Mouse (Mus musculus): Measurements from ENCODE around the gene Papolb. TPM values are rescaled to one million over a fixed set of nuclear protein-coding genes. Genes with fewer than 3 reads are reported as not detected.

Gene Papolb
- polyA plus RNA-seq, 1 experiment = 0.31 TPM

DNA sequence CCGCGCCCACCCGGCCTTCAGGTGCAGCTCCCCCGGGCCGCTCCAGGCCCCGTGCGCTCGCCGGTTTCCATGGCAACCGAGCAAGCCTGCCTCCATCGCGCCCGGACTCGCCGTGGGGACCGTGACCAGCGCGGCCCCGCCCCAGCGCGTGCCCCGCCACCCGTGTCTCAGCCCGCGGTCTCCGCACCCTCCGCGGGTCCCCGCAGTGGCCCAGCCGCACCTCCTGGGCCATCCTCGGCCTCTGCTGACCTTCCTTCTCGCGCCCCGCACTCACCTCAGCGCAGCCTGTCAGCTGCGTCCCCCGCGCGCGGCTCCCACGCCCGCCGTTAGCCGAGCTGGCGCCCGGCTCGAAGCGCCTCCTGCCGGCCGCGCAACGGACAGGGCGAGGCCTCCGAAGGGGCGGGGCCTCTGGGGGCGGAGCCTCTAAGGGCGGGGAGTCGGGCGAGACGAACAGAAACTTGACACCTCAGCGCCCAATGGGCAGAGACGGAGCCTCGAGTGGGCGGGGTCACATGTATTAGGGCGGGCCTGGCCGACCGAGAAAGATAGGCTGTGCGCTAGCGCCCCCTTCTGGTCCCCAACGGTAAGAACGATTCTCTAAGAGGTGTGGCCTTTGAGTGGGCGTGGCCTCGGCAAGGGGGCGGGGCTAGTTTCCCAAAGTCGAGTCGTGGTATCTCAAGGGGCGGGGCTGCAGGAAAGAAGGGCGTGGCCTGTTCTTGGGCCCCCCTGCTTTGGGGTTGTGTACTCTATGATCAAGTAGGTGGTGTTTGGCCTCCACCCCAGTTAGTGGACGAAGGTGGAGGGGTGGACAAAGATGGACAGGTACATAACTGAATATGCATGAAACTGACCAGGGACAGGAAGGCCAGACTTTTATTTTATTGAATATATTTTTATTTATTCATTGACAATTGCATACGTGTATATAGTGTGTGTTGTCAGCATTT, 21.1 kb upstream of the Papolb start, which contains the start of gene Radil:
Gene Radil (minus strand): TSS at position 393 of the 947 bp plus-strand sequence.
- Histone ChIP-seq H3K27ac (ENCODE audit: insufficient read depth, low read length) (peak within 1 kb of the TSS; percentile 91), H3K4me3 (ENCODE audit: insufficient read depth, low read length) (peak within 1 kb of the TSS; percentile 55), H3K4me1 (ENCODE audit: control insufficient read depth, insufficient read depth, low read length) (no peaks in the 10 kb centered on the region; the same call in 1 of the 2 replicates)
- TF ChIP-seq POLR2A (IDR thresholded peaks at IDR 0.05; ENCODE audit: extremely low read depth, insufficient read depth, low read length) (0 out of 2 replicates have a peak, but pooled peaks have one; percentile 34), CTCF (IDR thresholded peaks at IDR 0.05; ENCODE audit: extremely low read depth, insufficient read depth, low read length) (peak; percentile 81)

DNA sequence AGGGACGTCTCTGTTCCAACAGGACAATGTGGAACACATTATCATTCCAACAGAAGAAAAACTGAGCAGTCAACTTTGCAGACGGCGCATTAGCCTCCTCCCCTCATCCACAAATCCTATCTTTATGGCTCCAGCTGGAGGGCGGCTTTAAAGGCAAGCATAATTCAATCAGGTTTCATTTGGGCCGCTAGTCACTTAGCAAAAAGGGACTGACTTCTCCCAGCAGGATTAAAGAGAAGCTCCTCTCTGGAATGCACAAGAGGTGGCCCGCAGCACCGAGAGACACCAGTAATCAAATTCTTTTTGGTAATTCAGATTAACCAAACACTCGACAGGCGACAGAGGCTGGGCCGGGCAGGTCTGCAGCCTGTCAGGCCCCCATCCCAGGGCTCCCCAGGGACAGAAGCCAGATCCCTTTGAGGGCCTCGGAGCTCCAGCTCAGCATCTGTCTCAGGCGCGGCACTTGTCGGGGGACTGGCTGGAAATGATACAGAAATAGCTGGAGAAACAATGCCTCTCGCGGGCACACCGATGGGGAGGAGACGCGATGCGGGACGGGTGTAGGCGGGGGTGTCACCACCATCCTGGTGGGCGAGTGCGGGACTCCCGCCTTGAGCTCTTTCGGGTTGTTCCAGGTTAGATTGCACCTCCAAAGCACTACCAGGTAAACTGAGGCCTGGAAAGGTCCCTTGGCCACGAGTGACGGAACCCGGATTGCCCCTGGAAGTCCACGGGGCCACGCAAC, 20.3 kb upstream of the Papolb start:
- peak overlapping the region; percentile 91 for H3K27ac ChIP-seq (ENCODE audit: insufficient read depth, low read length)
- H3K4me1 ChIP-seq (ENCODE audit: control insufficient read depth, insufficient read depth, low read length) = no peaks in the 10 kb centered on the region; the same call in 1 of the 2 replicates
- TF ChIP-seq POLR2A (IDR thresholded peaks at IDR 0.05; ENCODE audit: extremely low read depth, insufficient read depth, low read length) = no peak
- no peak for TF ChIP-seq CTCF (IDR thresholded peaks at IDR 0.05; ENCODE audit: extremely low read depth, insufficient read depth, low read length)
- peak overlapping the region; percentile 55 for H3K4me3 ChIP-seq (ENCODE audit: insufficient read depth, low read length)

DNA sequence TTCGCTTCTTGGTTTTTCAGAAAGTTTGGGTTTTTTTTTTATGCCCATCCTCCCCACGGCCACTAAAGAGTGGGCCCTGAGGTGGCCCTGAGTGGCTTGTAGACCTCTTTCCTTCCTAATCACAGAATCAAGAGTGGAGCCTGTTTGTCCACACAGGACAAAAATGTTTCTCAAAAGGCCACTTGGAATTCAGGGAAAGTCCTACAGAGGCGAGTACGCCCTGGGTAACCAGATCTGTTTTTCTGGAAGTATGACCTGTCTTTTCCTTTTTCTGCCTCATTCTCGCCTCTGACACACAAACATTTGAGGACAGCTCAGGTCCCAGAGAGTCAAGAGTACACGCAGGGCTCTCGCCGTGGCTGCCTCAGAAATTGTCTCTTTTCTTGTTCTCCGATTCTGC, 19.6 kb upstream of the Papolb start:
- H3K4me1 ChIP-seq (ENCODE audit: control insufficient read depth, insufficient read depth, low read length) = no peaks in the 10 kb centered on the region; the same call in 1 of the 2 replicates
- peak overlapping the region; percentile 55; the same call in 1 of the 2 replicates for H3K4me3 ChIP-seq (ENCODE audit: insufficient read depth, low read length)
- no peak overlapping the region for H3K27ac ChIP-seq (ENCODE audit: insufficient read depth, low read length)
- no peak for TF ChIP-seq CTCF (IDR thresholded peaks at IDR 0.05; ENCODE audit: extremely low read depth, insufficient read depth, low read length)
- no peak for TF ChIP-seq POLR2A (IDR thresholded peaks at IDR 0.05; ENCODE audit: extremely low read depth, insufficient read depth, low read length)

DNA sequence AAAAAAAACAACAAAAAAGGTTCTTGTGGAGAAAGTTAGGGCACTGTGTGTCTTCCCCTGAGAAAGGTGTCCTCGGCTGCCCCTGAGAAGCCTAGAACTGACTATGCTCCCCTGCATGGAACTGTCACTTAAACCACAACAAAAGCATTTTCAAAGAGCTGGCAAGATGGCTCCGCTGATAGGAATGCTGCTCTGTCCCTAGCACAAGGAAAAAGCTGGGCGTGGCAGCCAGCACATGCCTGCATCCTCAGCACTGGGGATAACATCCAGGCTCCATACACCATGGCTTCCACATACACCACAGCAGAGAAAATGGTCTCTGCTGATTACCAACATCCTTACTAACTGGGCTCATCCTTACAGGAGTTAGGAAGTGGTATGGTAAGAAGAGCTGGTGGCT, 17.2 kb upstream of the Papolb start:
- no peak overlapping the region for H3K27ac ChIP-seq (ENCODE audit: insufficient read depth, low read length)
- no peak for TF ChIP-seq POLR2A (IDR thresholded peaks at IDR 0.05; ENCODE audit: extremely low read depth, insufficient read depth, low read length)
- TF ChIP-seq CTCF (IDR thresholded peaks at IDR 0.05; ENCODE audit: extremely low read depth, insufficient read depth, low read length) = no peak
- no peaks in the 10 kb centered on the region; the same call in 1 of the 2 replicates for H3K4me1 ChIP-seq (ENCODE audit: control insufficient read depth, insufficient read depth, low read length)
- no peak overlapping the region for H3K4me3 ChIP-seq (ENCODE audit: insufficient read depth, low read length)

DNA sequence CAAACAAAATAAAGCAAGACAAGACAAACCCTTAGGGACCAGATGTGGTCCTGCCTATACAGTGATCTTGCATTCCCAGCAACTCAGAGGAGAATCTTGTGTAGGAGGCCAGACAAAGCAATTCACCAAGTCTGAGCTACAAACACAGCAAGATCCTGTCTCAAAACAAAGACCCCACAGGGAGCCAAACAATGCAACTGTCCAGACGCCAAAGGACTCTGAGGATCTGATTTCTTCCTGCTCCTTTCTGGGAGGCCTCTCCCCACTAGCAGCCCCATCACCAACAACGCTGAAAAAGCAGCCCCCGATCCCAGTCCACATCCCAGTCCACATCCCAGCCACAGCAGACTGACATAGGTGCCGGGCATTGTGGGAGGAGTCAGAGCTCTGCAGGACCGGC, 16.5 kb upstream of the Papolb start:
- Histone ChIP-seq H3K4me1 (ENCODE audit: control insufficient read depth, insufficient read depth, low read length) (no peaks in the 10 kb centered on the region; the same call in 1 of the 2 replicates), H3K4me3 (ENCODE audit: insufficient read depth, low read length) (no peak overlapping the region), H3K27ac (ENCODE audit: insufficient read depth, low read length) (no peak overlapping the region)
- TF ChIP-seq POLR2A (IDR thresholded peaks at IDR 0.05; ENCODE audit: extremely low read depth, insufficient read depth, low read length) = no peak
- no peak for TF ChIP-seq CTCF (IDR thresholded peaks at IDR 0.05; ENCODE audit: extremely low read depth, insufficient read depth, low read length)

DNA sequence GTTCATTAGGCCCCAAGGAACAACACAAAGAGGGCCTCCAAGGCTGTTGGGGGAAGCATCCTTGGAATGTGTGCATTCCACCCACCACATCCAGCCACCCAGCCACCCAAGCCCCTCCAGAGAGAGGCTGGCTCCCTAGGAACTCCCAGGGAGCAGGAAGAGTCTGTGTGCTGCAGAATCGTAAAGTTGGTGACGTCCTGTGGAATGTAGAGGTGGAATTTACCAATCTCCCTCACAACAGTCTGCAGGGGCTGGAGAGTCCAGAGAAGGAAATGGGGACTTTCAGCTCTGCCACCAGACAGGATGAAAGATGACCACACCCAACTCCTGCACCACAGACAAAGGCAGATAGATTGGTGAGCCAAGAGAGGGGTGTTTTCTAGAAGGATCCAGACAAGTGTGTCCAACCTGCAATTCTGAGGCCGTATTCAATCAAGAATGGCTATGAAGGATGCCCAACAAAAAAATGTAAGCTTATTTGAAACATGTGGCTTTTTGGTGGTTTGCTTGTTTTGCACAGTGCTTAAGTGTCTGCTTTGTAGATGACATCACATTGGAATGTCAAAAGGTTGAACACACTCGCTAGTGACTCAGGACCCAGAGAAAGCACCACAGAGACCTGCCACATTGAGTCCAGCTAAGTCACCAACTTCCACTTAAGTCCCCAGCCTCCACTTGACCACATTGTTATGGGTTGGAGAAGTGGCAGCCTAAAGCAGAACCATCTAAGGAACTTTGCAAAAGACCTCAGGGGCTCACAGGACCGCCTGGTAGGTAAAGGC, 15.3 kb upstream of the Papolb start:
- TF ChIP-seq POLR2A (IDR thresholded peaks at IDR 0.05; ENCODE audit: extremely low read depth, insufficient read depth, low read length) = no peak
- no peak for TF ChIP-seq CTCF (IDR thresholded peaks at IDR 0.05; ENCODE audit: extremely low read depth, insufficient read depth, low read length)
- no peak overlapping the region for H3K27ac ChIP-seq (ENCODE audit: insufficient read depth, low read length)

DNA sequence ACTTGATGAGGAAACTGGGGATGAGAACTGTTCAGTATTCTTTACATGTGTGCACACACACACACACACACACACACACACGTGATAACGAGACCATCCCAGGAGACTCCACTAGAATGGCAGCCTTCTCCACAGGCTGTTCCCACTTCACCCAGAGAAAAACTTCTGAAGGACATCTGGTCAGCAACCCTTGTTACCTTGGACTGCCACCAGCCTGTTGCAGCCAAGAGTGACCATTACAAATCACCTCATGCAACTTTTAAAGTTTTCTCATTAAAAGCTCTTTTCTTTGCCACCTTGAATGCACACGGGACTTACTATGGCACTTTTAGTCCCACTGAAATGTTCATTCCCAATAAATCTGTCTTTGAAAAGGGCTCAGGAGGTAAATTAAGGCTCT, 7.4 kb upstream of the Papolb start:
- Histone ChIP-seq H3K27ac (ENCODE audit: insufficient read depth, low read length) (no peak overlapping the region), H3K4me3 (ENCODE audit: insufficient read depth, low read length) (no peak overlapping the region), H3K4me1 (ENCODE audit: control insufficient read depth, insufficient read depth, low read length) (no peaks in the 10 kb centered on the region)
- TF ChIP-seq CTCF (IDR thresholded peaks at IDR 0.05; ENCODE audit: extremely low read depth, insufficient read depth, low read length) (no peak), POLR2A (IDR thresholded peaks at IDR 0.05; ENCODE audit: extremely low read depth, insufficient read depth, low read length) (no peak)

More for the DNA sequence above, 15.3 kb upstream of the Papolb start:
- Histone ChIP-seq H3K4me1 (ENCODE audit: control insufficient read depth, insufficient read depth, low read length) (no peaks in the 10 kb centered on the region; the same call in 1 of the 2 replicates), H3K4me3 (ENCODE audit: insufficient read depth, low read length) (no peak overlapping the region)

DNA sequence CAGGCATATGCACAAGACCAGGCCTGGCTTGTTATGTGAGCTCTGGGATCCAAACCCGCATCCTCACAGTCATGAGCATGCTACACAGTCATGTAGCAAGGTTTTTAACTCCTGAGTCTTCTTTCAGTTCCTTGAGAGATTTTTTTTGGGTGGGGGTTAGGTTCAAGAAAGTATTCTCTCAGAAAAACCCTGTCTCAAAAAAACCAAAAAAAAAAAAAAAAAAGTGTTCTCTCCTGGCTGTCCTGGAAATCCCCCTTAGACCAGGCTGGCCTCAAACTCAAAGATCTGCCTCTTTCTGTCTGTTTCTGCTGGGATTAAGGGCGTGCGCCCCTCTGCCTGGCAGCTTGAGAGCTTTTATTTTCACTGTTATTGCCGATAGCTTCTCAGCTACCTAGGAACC, 5.5 kb upstream of the Papolb start:
- Histone ChIP-seq H3K4me3 (ENCODE audit: insufficient read depth, low read length) (no peak overlapping the region), H3K27ac (ENCODE audit: insufficient read depth, low read length) (no peak overlapping the region), H3K4me1 (ENCODE audit: control insufficient read depth, insufficient read depth, low read length) (no peaks in the 10 kb centered on the region)

More for the DNA sequence above, 5.5 kb upstream of the Papolb start:
- TF ChIP-seq CTCF (IDR thresholded peaks at IDR 0.05; ENCODE audit: extremely low read depth, insufficient read depth, low read length) = no peak
- TF ChIP-seq POLR2A (IDR thresholded peaks at IDR 0.05; ENCODE audit: extremely low read depth, insufficient read depth, low read length) = no peak

Measured in cortical plate, adult 2 months (tissue).